Comparison of ENCODE assay signal across 27 mouse cellular contexts in the genomic region with DNA sequence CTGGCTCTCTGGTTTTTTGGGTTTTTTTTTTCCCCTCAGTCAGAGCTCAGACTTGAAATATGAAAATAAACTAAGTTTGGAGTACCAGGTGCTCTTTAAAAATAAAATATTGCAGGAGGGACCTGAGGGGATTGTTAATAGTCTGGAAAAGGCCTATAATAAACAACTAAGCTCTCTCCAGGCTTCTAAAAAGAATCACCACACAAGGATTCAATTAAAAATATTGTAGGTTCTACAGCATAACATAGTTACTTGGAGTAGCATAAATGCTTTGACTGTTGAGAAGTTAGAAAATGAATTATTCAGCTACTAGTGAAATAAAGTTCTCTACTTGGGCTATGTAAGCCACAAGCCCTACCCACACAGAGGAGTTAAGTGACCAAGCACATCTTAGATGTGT. TPM values are rescaled to one million over a fixed set of nuclear protein-coding genes. Genes with fewer than 3 reads are reported as not detected.
DNase-seq lines count a peak whose midpoint lies in the region; ATAC-seq and TF ChIP-seq lines count a peak whose summit lies in the region.
"Had no signal": no experiment of that assay in that cellular context is flagged by ENCODE, and none has a peak within 500 bp of the region (broad histone marks: within the 10 kb centered on the region; RNA-seq: fewer than 3 reads in every experiment).

No protein-coding gene starts in this region.

- no peaks in the 10 kb centered on the region for H3K36me3 ChIP-seq in limb, embryonic 12.5 days
- H3K36me3 ChIP-seq in limb, embryonic 10.5 days, result no peaks in the 10 kb centered on the region
- H3K36me3 ChIP-seq in limb, embryonic 14.5 days (ENCODE audit: control insufficient read depth, insufficient read depth, low read length), result no peaks in the 10 kb centered on the region
- H3K36me3 ChIP-seq: forebrain, embryonic 10.5 days; forebrain, embryonic 12.5 days; G1E had no signal

- no peak overlapping the region for H3K27ac ChIP-seq in limb, embryonic 12.5 days
- H3K27ac ChIP-seq in limb, embryonic 10.5 days, result no peak overlapping the region
- H3K27ac ChIP-seq in embryonic fibroblast, embryonic 13.5 days (ENCODE audit: insufficient read depth, low read length), result 0 out of 2 replicates have a peak overlapping the region, but pooled peaks have one; percentile 42
- H3K27ac ChIP-seq in limb, embryonic 14.5 days (replicated peaks; ENCODE audit: low read depth, low read length), result no peak overlapping the region
- H3K27ac ChIP-seq: forebrain, embryonic 10.5 days; forebrain, embryonic 12.5 days had no signal

- H3K27me3 ChIP-seq in limb, embryonic 12.5 days, result no peaks in the 10 kb centered on the region
- H3K27me3 ChIP-seq in limb, embryonic 10.5 days (ENCODE audit: low read depth, poor library complexity, severe bottlenecking), result no peaks in the 10 kb centered on the region
- no peaks in the 10 kb centered on the region for H3K27me3 ChIP-seq in limb, embryonic 14.5 days (ENCODE audit: control insufficient read depth, insufficient read depth, low read length)
- H3K27me3 ChIP-seq: CH12.LX; forebrain, embryonic 12.5 days; Patski had no signal

- H3K4me1 ChIP-seq in limb, embryonic 12.5 days (replicated peaks), result peaks cover 20% of the 10 kb centered on the region
- peaks cover 17% of the 10 kb centered on the region for H3K4me1 ChIP-seq in limb, embryonic 10.5 days
- peaks cover 7% of the 10 kb centered on the region for H3K4me1 ChIP-seq in embryonic fibroblast, embryonic 13.5 days (ENCODE audit: control insufficient read depth, insufficient read depth, low read length)
- H3K4me1 ChIP-seq in limb, embryonic 14.5 days (ENCODE audit: control insufficient read depth, insufficient read depth, low read length), result peaks cover 18% of the 10 kb centered on the region
- H3K4me1 ChIP-seq: forebrain, embryonic 10.5 days; forebrain, embryonic 12.5 days had no signal

- no peak for TF ChIP-seq POLR2A in embryonic fibroblast, embryonic 13.5 days (IDR thresholded peaks at IDR 0.05; ENCODE audit: low read depth, low read length)
- TF ChIP-seq POLR2A in limb, embryonic 14.5 days (IDR thresholded peaks at IDR 0.05; ENCODE audit: borderline replicate concordance, extremely low read depth, insufficient read depth, insufficient read length), result no peak

- no peak overlapping the region for H3K4me2 ChIP-seq in limb, embryonic 12.5 days
- H3K4me2 ChIP-seq in limb, embryonic 14.5 days (replicated peaks; ENCODE audit: low read depth, low read length, severe bottlenecking), result no peak overlapping the region
- H3K4me2 ChIP-seq: forebrain, embryonic 12.5 days had no signal

- ATAC-seq in limb, embryonic 12.5 days (ENCODE audit: insufficient number of reproducible peaks, insufficient read depth, low FRiP score, low TSS enrichment, low read depth), result peak; percentile 86
- ATAC-seq in limb, embryonic 14.5 days (ENCODE audit: low FRiP score, low read depth), result peak; percentile 72
- ATAC-seq: activated CD4-positive, CD25-positive, alpha-beta regulatory T cell, adult 4 months; CD4-positive, CD25-positive, alpha-beta regulatory T cell, adult 4 months; forebrain, embryonic 14.5 days; forebrain, embryonic 16.5 days; Patski had no signal

- no peaks in the 10 kb centered on the region for H3K9me3 ChIP-seq in limb, embryonic 12.5 days
- H3K9me3 ChIP-seq in limb, embryonic 10.5 days (replicated peaks), result no peaks in the 10 kb centered on the region
- H3K9me3 ChIP-seq in limb, embryonic 14.5 days (ENCODE audit: control insufficient read depth, low read length), result no peaks in the 10 kb centered on the region
- H3K9me3 ChIP-seq: forebrain, embryonic 10.5 days; forebrain, embryonic 12.5 days; G1E had no signal

- DNase-seq in embryo, embryonic 10.5 days (ENCODE audit: low spot score), result peak; percentile 3
- DNase-seq in embryo, embryonic 9.5 days (ENCODE audit: extremely low spot score), result no peak
- DNase-seq in limb, embryonic 10.5 days (ENCODE audit: low spot score), result no peak
- peak; percentile 49 for DNase-seq in limb, embryonic 14.5 days (ENCODE audit: low spot score)
- no peak for DNase-seq in left cerebral cortex, adult 8-10 months (ENCODE audit: low spot score in 2 of 2)
- DNase-seq in heart, adult 18-20 months, result no peak
- DNase-seq: adrenal gland, adult 8-10 months; adrenal gland, postnatal 14 days; adrenal gland, postnatal 36 days; B cell, adult 2 months; cerebellum, adult 11-12 months; cerebellum, adult 2 months; cerebellum, adult 9-10 months; cerebellum, postnatal 10 days; cerebellum, postnatal 25 days had no signal

- TF ChIP-seq CTCF in embryonic fibroblast, embryonic 13.5 days (IDR thresholded peaks at IDR 0.05; ENCODE audit: borderline replicate concordance, insufficient read depth, low read length), result no peak

- no peak overlapping the region for H3K9ac ChIP-seq in limb, embryonic 12.5 days (replicated peaks)
- no peak overlapping the region for H3K9ac ChIP-seq in limb, embryonic 14.5 days (ENCODE audit: low read depth, low read length, severe bottlenecking)
- H3K9ac ChIP-seq: forebrain, embryonic 12.5 days had no signal

- H3K4me3 ChIP-seq in limb, embryonic 12.5 days (replicated peaks), result no peak overlapping the region
- H3K4me3 ChIP-seq in limb, embryonic 10.5 days, result no peak overlapping the region
- no peak overlapping the region for H3K4me3 ChIP-seq in embryonic fibroblast, embryonic 13.5 days (ENCODE audit: insufficient read depth, low read length)
- no peak overlapping the region for H3K4me3 ChIP-seq in limb, embryonic 14.5 days (replicated peaks; ENCODE audit: low read length)
- H3K4me3 ChIP-seq: erythroblast, embryonic 14.5 days; forebrain, embryonic 10.5 days; forebrain, embryonic 12.5 days had no signal

RNA-seq across cellular contexts. Expression of a gene that starts 17.9 kb away (rescaled TPM):
- 17.3 and 23.4 TPM in 2 replicates for polyA plus RNA-seq in limb, embryonic 12.5 days (2016; fragmentation: Nextera tagmentation; extraction: Ambion mirVana)
- 4.9 and 5.0 TPM in 2 replicates for polyA plus RNA-seq in limb, embryonic 10.5 days (2016; fragmentation: Nextera tagmentation; extraction: Ambion mirVana)
- polyA plus RNA-seq in embryonic fibroblast, embryonic 13.5 days (2011; ENCODE audit: insufficient read length, low read depth, missing spikeins), result 79.5 and 103 TPM in 2 replicates
- 36.6 and 39.0 TPM in 2 replicates for polyA plus RNA-seq in limb, embryonic 14.5 days (2012; rRNA removed)
- 35.5 and 40.2 TPM in 2 replicates for polyA plus RNA-seq in limb, embryonic 14.5 days (2014; fragmentation: Nextera tagmentation; extraction: Ambion mirVana)
- 10 to 100 TPM; 16.1 to 18.6 (median 17.0) TPM for total RNA-seq in left cerebral cortex, adult 8-10 months (2022)
- total RNA-seq in heart, adult 18-20 months (2021), result 10 to 100 TPM; 20.3 to 23.4 TPM
- total RNA-seq: CH12.LX had no signal
- polyA plus RNA-seq: activated CD4-positive, CD25-positive, alpha-beta regulatory T cell, adult 4 months; CD4-positive, CD25-positive, alpha-beta regulatory T cell, adult 4 months; erythroblast, embryonic 14.5 days; G1E had no signal

Comparison
In these comparisons a context has a peak if more than half of its experiments do, and no peak if none do; other contexts are left out.
1. DNase-seq: peak in embryo, embryonic 10.5 days (single experiment) and limb, embryonic 14.5 days (single experiment); none in embryo, embryonic 9.5 days (single experiment), limb, embryonic 10.5 days (single experiment), left cerebral cortex, adult 8-10 months (0 of 2) and heart, adult 18-20 months (0 of 2).